Mouse (Mus musculus): ENCODE measurements around the gene Vmn2r84.

DNA sequence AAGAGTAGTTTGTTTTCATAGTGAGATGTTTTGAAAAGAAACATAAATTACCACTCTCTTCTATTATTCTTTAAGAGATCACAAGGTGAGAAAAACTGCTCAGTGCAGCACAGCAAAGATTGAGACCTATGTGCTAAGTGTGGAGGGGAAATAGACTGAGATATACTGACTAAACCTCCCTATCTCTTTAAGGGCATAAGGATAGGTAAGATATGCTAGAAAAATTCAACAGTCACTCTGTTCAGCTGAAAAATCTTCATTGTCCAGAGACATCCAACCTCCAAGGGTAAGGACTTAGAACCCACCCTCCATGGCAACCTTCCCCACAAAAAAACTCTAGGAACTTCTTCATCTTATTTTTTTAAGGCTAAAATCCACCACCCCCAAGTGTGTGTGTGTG lies 29.4 kb downstream of the Vmn2r84 start:
- TF ChIP-seq ZNF384 (IDR thresholded peaks at IDR 0.05; ENCODE audit: low read depth, low read length), result no peak
- TF ChIP-seq CTCF (conservative IDR thresholded peaks at IDR 0.05 in 1 of 2, IDR thresholded peaks at IDR 0.05 in 1 of 2; ENCODE audit: low read depth in 2 of 2, low read length in 2 of 2), result no peak
- no peak for TF ChIP-seq MAFK (IDR thresholded peaks at IDR 0.05; ENCODE audit: insufficient replicate concordance, low read length)
- no peak for TF ChIP-seq JUND (conservative IDR thresholded peaks at IDR 0.05; ENCODE audit: low read depth, low read length)
- TF ChIP-seq USF1 (IDR thresholded peaks at IDR 0.05; ENCODE audit: low read depth, low read length), result no peak
- TF ChIP-seq ZKSCAN1 (IDR thresholded peaks at IDR 0.05; ENCODE audit: borderline replicate concordance, low read depth, low read length), result no peak
- TF ChIP-seq ZC3H11A (IDR thresholded peaks at IDR 0.05; ENCODE audit: low read depth, low read length), result no peak
- TF ChIP-seq USF2 (conservative IDR thresholded peaks at IDR 0.05; ENCODE audit: low read depth, low read length), result no peak
- TF ChIP-seq MYC (IDR thresholded peaks at IDR 0.05; ENCODE audit: low read depth, low read length), result no peak
- no peak for TF ChIP-seq CHD1 (IDR thresholded peaks at IDR 0.05; ENCODE audit: low read depth, low read length)
